10 mouse cellular contexts compared by ENCODE assay signal in genomic region chr4:137488571-137489303, GRCm38 (mm10). TPM values are rescaled to one million over a fixed set of nuclear protein-coding genes. Genes with fewer than 3 reads are reported as not detected.
DNase-seq lines count a peak whose midpoint lies in the region; ATAC-seq and TF ChIP-seq lines count a peak whose summit lies in the region.
"Had no signal": no experiment of that assay in that cellular context is flagged by ENCODE, and none has a peak within 500 bp of the region (broad histone marks: within the 10 kb centered on the region; RNA-seq: fewer than 3 reads in every experiment).

No protein-coding gene starts in this region.

- DNase-seq in embryo, embryonic 10 days (ENCODE audit: low spot score) = peak; percentile 65
- DNase-seq in embryo, embryonic 9.5 days (ENCODE audit: extremely low spot score) = no peak
- DNase-seq in brain, embryonic 14.5 days (ENCODE audit: low read depth) = peak; percentile 67
- DNase-seq in heart, adult 18-20 months = peak; percentile 84 to 90
- no peak for DNase-seq in thymus, postnatal 4 days

- H3K27ac ChIP-seq in intestine, postnatal 0 days (ENCODE audit: low read depth, low read length) = peak overlapping the region; percentile 54
- H3K27ac ChIP-seq in midbrain, embryonic 12.5 days (replicated peaks) = peak overlapping the region; percentile 39; the same call in 1 of the 2 replicates
- H3K27ac ChIP-seq: liver, embryonic 15.5 days had no signal

- peaks cover 18% of the 10 kb centered on the region for H3K4me1 ChIP-seq in intestine, postnatal 0 days (replicated peaks; ENCODE audit: control insufficient read depth, insufficient read depth, low read length)
- H3K4me1 ChIP-seq in midbrain, embryonic 12.5 days = peaks cover 58% of the 10 kb centered on the region

- H3K9ac ChIP-seq in intestine, postnatal 0 days (ENCODE audit: low read depth, low read length) = no peak overlapping the region; the same call in 1 of the 2 replicates
- no peak overlapping the region for H3K9ac ChIP-seq in midbrain, embryonic 12.5 days (replicated peaks)
- H3K9ac ChIP-seq: liver, embryonic 15.5 days had no signal

- WGBS in intestine, postnatal 0 days = 38% methylated on average over 12 of the region's 12 CpGs
- WGBS in midbrain, embryonic 12.5 days = 10% methylated on average over 12 of the region's 12 CpGs

- no peaks in the 10 kb centered on the region for H3K27me3 ChIP-seq in intestine, postnatal 0 days (replicated peaks; ENCODE audit: control insufficient read depth, insufficient read depth, low read length)
- H3K27me3 ChIP-seq in midbrain, embryonic 12.5 days = no peaks in the 10 kb centered on the region; the same call in 1 of the 2 replicates
- H3K27me3 ChIP-seq: liver, embryonic 15.5 days had no signal

- ATAC-seq in intestine, postnatal 0 days = peak; percentile 29; the same call in 1 of the 2 replicates
- ATAC-seq in midbrain, embryonic 12.5 days (ENCODE audit: low FRiP score, low read depth) = peak; percentile 39
- no peak for ATAC-seq in activated CD4-positive, CD25-positive, alpha-beta regulatory T cell, adult 4 months

- no peak overlapping the region for H3K4me3 ChIP-seq in intestine, postnatal 0 days (ENCODE audit: low read depth, low read length)
- no peak overlapping the region for H3K4me3 ChIP-seq in midbrain, embryonic 12.5 days
- H3K4me3 ChIP-seq: liver, embryonic 15.5 days had no signal

- H3K36me3 ChIP-seq in intestine, postnatal 0 days (ENCODE audit: control insufficient read depth, insufficient read depth) = no peaks in the 10 kb centered on the region
- no peaks in the 10 kb centered on the region for H3K36me3 ChIP-seq in midbrain, embryonic 12.5 days
- H3K36me3 ChIP-seq: liver, embryonic 15.5 days had no signal

- H3K9me3 ChIP-seq in intestine, postnatal 0 days (ENCODE audit: control insufficient read depth) = no peaks in the 10 kb centered on the region
- H3K9me3 ChIP-seq in midbrain, embryonic 12.5 days = no peaks in the 10 kb centered on the region
- H3K9me3 ChIP-seq: liver, embryonic 15.5 days had no signal

- peak overlapping the region; percentile 9; the same call in 1 of the 2 replicates for H3K4me2 ChIP-seq in intestine, postnatal 0 days (replicated peaks; ENCODE audit: low read depth)
- 0 out of 2 replicates have a peak overlapping the region, but pooled peaks have one; percentile 11 for H3K4me2 ChIP-seq in midbrain, embryonic 12.5 days (replicated peaks)

- no peak for TF ChIP-seq POLR2A in brain, embryonic 14.5 days (IDR thresholded peaks at IDR 0.05; ENCODE audit: borderline replicate concordance, extremely low read depth, insufficient read depth, insufficient read length, poor library complexity, severe bottlenecking)

- peak; percentile 55; the same call in 1 of the 2 replicates for TF ChIP-seq CTCF in brain, embryonic 14.5 days (IDR thresholded peaks at IDR 0.05; ENCODE audit: borderline replicate concordance, extremely low read depth, insufficient read depth, insufficient read length)
- peak; percentile 72 for TF ChIP-seq CTCF in intestine, postnatal 0 days (IDR thresholded peaks at IDR 0.05; ENCODE audit: low read depth)

RNA-seq across cellular contexts. Expression of gene Hspg2, which starts 20.2 kb away (rescaled TPM):
- 3.9 and 16.9 TPM in 2 replicates for polyA plus RNA-seq in brain, embryonic 14.5 days (2012; rRNA removed)
- 100 to 1,000 TPM; 153 to 170 TPM for total RNA-seq in heart, adult 18-20 months (2021)
- 16.3 and 16.4 TPM in 2 replicates for polyA plus RNA-seq in intestine, postnatal 0 days (2015; fragmentation: Nextera tagmentation; extraction: Ambion mirVana)
- 8.3 and 9.5 TPM in 2 replicates for polyA plus RNA-seq in midbrain, embryonic 12.5 days (2016; fragmentation: Nextera tagmentation; extraction: Ambion mirVana)
- not detected for polyA plus RNA-seq in activated CD4-positive, CD25-positive, alpha-beta regulatory T cell, adult 4 months (2017; shearing (Covaris generic))

RNA-seq across cellular contexts. Expression of gene 1700013G24Rik, which starts 35.7 kb away (rescaled TPM):
- not detected in 2 replicates for polyA plus RNA-seq in brain, embryonic 14.5 days (2012; rRNA removed)
- total RNA-seq in heart, adult 18-20 months (2021) = not detected
- not detected in 2 replicates for polyA plus RNA-seq in intestine, postnatal 0 days (2015; fragmentation: Nextera tagmentation; extraction: Ambion mirVana)
- not detected in 2 replicates for polyA plus RNA-seq in midbrain, embryonic 12.5 days (2016; fragmentation: Nextera tagmentation; extraction: Ambion mirVana)
- polyA plus RNA-seq in activated CD4-positive, CD25-positive, alpha-beta regulatory T cell, adult 4 months (2017; shearing (Covaris generic)) = not detected
- total RNA-seq: MEL had no signal
- polyA plus RNA-seq: liver, embryonic 15.5 days had no signal

RNA-seq across cellular contexts. Expression of gene Cela3b, which starts 58.4 kb away (rescaled TPM):
- polyA plus RNA-seq in brain, embryonic 14.5 days (2012; rRNA removed) = 0.10 TPM in 1 of 2 replicates, not detected in the other
- total RNA-seq in heart, adult 18-20 months (2021) = not detected
- 9.1 and 13.6 TPM in 2 replicates for polyA plus RNA-seq in intestine, postnatal 0 days (2015; fragmentation: Nextera tagmentation; extraction: Ambion mirVana)
- polyA plus RNA-seq in midbrain, embryonic 12.5 days (2016; fragmentation: Nextera tagmentation; extraction: Ambion mirVana) = not detected in 2 replicates
- not detected for polyA plus RNA-seq in activated CD4-positive, CD25-positive, alpha-beta regulatory T cell, adult 4 months (2017; shearing (Covaris generic))
- total RNA-seq: MEL had no signal

Comparison
In these comparisons a context has a peak if more than half of its experiments do, and no peak if none do; other contexts are left out.
1. DNase-seq: peak in embryo, embryonic 10 days (single experiment), brain, embryonic 14.5 days (single experiment) and heart, adult 18-20 months (2 of 2); none in embryo, embryonic 9.5 days (single experiment) and thymus, postnatal 4 days (single experiment).